Mouse (Mus musculus): ENCODE data around the gene Gm21958.

The Gm21958 gene

DNA sequence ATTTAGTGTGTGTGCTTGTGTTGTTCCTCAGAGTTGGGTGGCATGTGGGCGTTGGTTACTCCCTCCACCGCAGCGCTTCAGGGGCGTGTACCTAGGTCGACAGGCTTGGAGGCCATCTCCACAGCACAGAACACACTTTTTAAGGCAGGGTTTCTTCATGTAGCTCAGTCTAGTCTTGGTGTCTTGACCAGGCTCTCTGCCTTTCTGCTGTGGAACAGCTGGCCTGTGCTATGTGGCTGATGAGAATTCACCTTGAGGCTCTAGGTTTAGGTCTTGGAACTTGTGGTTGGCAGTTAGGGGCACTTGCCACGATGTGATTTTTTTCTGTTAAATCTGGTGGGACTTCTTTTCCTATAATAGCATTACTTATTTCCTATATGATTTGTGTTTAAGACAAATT lies at the start of gene Gm21958:
Gene Gm21958, minus strand, starts transcription at position 101 of the 400 bp plus-strand sequence.
- no peak for DNase-seq

DNA sequence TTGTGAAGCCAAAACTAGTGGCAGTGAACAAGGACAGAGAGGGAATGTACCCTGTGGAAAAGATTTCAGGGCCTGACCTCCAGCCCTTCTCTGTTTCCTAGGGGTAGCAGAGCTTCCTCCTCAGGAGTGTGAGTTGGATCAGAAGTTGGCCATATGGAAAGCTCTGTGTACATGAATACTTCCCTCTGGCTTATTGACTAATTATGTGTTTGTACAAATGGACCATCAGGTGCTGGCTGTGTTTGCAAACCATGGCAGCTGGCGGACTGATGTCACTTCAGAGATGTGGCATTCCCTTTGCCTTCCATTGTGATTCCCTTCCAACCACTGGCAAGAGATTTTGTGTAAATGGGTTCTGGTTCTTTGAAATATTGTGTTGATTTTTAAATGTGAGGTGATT lies 47.1 kb upstream of the Gm21958 start:
- no peak for DNase-seq

DNA sequence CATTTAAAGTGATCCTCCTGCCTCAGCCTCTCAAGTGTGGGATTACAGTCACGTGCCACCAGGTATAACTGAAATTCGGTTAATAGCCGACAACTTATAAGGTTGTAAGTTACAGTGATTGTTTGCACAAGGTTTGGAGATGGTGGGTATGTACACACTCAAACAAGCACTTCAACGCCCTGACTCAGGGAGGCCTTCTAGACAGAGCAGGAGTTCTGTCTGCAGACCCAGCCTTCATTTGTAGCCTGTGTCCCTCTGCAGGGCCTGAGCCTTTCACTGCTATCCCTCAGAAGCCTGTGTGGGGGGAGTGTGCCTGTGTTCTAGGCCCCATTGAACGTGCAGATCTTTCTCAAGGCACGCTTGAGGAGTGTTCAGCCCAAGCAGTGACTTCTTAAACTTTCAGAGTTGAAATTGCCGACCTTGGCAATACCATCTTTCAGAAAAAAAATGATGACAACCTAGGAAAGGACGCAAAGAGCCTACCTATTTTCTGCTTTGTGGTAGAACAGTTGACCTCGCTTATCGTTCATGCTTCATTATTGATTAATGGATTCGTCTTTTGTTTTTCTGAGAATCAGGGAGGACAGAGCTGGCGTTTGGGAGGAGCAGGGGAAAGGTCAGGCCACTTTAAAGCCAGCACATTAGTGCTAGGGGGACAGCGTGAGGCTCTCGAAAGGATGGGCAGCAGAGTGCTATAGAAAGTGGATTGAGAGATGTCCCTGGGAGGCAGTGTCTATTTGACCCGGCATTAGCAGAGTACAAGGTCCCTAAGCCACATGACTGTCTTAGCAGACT lies 46.4 kb upstream of the Gm21958 start:
- no peak for DNase-seq

- DNase-seq = no peak
Observed at GRCm38 (mm10) chr3:54759211-54759610, 45.1 kb upstream of the Gm21958 start.

DNA sequence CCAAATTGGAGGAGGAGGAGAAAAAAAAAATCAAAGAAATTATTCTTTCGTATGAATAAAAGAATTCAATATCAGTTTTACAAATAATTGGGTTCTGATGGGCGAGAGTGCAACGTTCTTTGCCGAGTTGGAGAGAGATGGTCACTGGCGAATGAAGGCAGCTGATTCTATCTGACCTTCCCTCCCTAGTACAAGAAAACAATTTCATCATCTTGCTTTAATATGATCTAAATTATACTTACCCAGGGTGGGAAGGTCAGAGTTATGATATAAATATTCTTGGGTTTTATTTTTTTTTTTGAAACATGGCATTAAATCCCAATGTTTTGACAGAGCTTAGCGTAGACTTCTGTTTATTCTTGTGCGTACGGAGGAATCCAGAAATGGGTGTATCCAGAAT lies 43.3 kb upstream of the Gm21958 start:
- no peak for DNase-seq

DNA sequence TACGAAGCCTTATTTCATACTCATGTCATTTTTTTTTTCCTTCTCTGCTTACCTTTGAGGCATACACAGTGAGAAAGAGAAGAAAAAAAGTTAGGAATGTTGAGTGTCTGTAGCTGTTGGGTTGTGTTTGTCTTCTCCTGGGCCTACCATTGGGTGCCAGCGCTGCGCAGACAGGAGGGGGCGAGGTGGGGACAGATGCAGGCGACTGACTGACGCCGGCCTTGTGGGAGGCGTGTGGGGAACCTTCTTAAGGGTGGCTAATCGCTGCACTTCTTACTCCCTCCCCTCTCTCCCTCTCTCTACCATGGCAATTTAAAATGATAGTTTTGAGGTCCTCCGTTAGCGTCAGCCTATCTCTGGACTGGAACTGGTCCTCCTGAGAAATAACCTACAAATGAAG lies 41.9 kb upstream of the Gm21958 start:
- peak; percentile 28 to 47 for DNase-seq

DNA sequence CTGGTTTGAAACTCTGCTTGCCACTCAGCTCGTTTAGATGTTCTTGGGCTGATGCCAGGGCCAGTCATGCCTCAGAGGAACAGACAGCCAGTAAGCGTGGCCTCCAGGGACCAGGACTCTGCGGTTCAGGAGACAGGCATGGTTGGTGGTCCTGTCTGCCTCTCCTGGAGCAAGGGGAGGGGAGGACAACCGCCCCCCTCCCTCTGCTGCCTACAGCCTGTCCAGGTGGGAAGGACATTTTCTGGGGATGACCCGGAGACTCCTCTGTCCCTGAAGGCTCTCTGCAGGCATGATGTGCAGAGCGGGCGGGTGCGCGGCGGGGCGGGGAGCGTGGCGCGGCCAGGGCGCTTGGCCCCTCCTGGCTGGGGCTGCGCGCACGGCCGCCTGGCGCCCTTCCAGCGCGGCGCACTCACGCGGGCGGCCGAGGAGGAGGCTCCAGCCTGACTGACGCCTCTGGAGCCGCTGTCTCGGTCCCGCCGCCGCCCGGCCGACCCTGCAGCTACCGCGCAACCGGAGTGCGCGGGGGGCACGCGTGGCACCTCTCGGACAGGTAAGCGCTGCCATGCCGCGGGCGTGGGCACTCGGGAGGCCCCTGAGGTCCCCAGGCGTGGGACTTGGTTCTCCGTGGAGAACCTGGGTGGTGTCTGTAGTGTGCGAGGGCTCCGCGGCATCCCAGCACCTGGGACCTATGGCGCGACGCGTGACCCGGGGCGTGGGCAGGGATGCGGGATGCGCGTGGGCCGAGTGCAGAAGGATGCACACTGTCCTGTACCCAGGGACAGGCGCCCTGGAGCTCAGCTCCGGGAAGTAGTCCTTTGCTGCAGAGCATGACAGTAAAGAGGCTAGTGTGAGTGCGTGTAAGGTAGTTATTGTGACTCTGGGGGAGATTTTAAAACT lies 41.2 kb upstream of the Gm21958 start, which contains the start of gene Smad9:
Gene Smad9, plus strand, starts transcription at position 438 of the 897 bp plus-strand sequence.
- DNase-seq = peak; percentile 72 to 76

GRCm38 (mm10) chr3:54753411-54753810 lies 39.3 kb upstream of the Gm21958 start:
- no peak for DNase-seq

DNA sequence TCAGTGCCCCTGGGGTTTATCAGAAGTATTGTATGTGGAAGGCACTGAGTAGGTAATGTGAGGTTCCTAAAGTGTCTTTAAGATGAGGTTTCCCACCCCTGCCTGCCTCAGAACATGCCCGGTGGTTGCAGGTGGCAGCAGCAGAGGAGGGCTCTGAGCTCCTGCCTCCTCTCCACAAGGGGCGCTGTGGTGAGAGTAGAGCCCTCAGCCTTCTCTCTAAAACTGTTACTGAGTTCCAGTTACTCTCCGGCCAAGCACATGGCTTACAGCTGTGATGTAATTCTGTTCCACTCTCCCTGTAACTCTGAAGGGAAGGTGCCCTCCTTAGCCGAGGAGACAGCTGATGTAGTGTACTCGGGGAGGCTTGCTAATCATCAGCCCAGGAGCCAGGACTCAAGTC lies 31.6 kb upstream of the Gm21958 start:
- DNase-seq = peak; percentile 50 to 61

DNA sequence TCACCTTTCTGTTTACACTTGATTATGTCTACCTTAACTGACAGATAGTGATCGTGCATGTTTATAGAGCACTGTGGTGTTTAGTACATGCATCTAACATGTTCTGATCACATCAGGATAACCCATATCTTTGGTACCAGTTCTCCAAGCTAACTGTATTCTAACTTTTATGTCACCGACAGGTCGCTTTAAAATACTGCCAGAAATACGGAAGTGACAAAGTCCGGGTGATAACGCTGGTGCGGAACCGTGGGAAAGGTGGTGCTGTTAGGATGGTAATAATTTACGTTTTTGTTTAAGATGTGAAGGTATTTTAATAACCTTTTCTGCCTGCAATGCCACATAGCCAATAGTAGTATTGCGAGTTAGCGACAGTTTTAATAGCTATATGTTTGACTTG lies 27.8 kb upstream of the Gm21958 start:
- no peak for DNase-seq

GRCm38 (mm10) chr3:54737317-54737716 lies 23.2 kb upstream of the Gm21958 start:
- DNase-seq = no peak

DNA sequence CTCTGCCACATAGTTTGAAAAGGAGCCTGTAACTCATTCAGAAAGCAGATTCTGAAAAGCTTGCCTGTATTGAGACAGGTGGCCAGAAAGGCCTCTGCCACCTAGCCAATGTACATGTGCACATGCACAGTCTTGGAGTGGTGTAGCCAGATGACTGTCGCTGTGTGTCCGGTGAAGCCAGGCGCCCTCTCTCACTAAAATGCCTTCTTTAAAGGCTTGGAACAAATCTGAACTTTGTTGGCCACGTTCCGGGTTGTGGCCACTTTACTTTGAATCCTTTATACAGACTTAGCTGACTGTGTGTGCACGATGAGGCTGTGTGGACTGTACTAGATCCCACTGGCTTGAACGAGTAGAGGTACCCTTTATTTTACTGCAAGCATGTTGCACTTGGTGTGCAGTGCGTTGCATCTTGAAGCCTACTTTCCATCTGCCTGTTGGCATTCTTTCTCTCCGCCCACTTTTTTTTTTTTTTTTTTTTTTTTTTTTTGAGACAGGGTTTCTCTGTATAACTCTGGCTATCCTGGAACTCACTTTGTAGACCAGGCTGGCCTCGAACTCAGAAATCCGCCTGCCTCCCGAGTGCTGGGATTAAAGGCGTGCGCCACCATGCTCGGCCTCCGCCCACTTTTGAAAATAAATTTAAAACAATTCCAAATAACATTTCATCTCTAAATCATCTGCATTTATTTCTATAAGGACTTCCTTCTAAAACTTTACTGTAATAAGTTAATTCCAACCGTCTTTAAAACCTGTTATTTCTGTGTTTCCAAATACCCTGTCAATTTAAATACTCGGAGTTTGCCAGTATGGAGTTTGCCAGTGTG lies 22.2 kb upstream of the Gm21958 start:
- DNase-seq = peak; percentile 47 to 54

DNA sequence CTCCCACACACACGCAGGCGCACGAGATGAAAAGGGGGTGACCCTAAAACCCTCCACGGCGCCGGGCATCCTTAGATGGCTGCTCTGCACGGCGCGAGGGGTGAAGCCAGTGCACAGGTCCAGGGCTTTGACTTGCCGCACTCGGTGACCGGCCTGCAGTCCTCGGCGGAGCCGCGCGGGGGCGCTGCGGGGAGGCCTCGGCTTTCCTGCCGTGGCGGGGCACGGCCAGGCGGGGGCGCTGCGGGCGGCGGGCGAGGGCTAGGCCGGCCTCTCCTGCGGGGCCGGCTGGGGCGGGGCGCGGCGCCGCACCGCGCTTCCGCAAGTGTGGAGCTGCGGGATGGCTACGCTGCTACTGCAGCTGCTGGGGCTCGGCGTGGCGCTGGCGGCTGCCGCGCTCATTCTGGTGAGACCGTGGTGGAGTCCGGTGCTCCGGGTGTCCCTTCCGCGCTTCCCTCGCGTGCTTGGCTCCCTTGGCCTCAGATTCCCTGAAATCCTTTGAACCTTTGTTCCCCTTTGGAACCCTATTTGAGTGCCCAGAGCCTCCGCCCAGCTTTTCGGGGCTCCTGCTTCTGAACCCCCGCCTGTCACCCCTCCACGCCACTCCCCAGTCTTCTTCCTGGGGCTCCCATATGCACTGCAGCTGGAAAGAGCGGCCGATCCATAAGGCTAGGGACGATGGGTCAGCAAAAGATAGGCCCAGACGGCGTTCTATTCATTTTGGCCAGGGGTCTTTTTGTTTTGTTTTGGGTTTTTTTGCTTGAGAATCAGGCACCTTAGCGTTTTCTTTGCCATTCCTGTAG lies 21.3 kb upstream of the Gm21958 start, which contains the start of the genes Exosc8 and Alg5:
Gene Exosc8, minus strand, starts transcription at position 147 of the 800 bp plus-strand sequence.
Gene Alg5, plus strand, starts transcription at position 293 of the 800 bp plus-strand sequence.
- DNase-seq = peak; percentile 97 to 99

DNA sequence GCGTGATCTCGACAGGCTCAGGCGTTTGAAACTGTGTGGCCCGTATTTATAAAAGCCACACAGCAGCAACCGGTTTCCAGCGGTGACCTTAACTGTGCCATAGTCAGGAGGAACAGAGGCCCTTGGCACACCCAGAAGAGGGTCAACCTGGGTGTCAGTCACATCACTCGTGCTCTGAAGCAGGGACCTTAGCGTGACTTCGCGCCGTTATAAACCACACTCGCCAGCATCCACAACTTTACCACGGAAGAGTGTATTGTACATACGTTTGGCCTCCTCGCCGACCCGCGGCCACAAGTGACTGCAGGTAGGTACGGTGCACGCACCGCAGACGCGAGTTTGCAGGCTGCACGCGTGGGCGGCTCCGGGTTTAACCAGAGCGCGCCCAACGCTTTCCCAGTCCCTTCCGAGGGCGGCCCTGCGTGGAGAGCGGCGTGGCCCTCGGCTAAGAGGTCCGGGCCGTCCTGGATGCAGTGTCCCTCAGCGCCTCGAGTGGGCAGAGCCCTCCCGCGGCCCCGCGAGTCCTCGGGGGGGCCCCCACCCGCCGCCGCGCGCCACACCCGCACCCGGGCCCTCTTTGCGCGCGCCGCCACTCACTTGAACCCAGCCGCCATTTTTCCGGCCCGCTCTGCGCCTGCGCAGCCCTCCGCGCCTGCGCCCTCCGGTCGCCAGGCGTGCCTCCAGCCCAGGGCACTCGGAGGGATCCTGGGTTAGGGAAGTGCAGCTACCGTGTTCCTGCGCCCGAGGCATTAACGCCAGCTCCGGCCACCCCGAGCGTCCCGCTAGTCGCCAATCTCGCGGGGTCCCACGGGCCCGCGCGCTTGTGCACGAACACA lies 20.5 kb upstream of the Gm21958 start:
- peak; percentile 96 to 97 for DNase-seq

DNA sequence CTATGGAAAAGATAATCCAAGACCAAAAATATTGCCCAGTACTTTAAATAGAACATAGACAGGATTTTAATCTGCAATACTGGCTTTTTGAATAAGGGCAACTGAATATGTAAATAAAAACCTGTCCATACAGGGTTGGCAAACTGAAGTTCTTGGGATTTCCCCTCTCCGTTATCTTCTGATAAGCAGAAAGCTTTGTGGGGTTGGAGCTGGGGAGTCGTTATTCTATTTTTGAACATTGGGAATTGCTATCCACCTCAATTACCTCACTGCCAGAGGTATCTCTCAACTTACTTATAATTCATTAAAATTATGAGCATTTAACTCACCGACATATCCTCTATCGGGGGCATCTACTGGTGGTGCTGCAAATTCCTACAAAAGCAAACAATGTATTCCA lies 18.2 kb upstream of the Gm21958 start:
- DNase-seq = no peak

DNA sequence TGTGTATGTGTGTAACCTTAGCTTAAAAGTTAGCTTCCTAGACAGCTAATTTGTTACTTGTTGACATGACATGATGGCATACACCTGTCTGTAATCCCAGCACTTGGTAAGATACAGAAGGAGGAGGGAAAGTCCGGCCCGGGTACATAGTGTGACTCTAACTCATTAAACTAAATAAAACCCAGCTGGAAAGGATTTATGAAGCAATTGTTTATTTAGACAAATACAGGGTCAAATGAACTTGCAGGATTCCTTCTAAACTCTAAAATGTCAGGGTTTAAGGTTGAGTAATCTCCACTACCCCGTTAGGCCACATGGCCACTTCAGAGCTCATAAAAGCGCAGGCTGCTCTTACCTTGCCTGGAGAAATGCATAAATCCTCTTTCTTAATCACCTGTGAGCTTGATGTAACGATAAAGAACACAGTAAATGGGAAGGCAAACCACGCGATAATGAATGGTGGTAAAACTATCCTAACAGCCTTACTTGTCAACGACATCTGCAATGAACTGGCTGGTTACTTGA lies 17.5 kb upstream of the Gm21958 start:
- no peak for DNase-seq

DNA sequence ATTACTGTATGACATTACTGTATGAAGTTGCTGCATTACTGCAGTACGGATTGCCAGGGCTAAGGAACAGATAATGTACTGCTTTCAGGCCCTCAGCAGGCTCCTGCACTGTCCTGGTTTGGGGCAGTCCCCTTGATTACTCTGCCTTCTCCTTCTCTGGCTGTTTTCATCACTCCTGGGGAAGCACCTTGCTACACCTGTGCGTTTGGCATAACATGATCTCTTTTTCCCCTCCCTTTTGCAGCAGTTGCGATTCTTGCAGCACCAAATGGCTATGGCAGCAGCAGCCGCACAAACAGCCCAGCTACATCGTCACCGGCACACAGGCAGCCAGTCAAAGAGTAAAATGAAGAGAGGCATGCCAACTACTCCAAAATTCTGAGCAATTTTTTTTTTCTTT lies 13.9 kb upstream of the Gm21958 start:
- DNase-seq = no peak

DNA sequence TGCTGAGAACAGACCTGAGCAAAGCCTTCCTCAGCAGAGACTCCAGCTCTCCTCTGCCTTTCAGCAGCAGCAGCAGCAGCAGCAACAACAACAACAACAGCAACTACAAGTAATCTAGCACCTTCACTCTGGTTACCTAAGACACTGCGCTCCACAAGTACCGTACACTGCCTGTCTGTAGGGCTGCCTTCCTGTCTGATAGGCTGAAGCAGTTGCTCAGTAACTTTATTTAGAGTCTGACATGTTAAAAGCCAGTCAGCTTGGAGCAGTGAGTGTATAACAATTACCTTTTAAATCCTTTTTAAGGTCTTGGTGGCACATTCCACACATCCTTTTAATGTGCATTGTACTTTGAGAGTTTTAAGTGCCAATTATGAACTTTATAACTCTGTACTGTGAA lies 13.4 kb upstream of the Gm21958 start:
- DNase-seq = no peak

DNA sequence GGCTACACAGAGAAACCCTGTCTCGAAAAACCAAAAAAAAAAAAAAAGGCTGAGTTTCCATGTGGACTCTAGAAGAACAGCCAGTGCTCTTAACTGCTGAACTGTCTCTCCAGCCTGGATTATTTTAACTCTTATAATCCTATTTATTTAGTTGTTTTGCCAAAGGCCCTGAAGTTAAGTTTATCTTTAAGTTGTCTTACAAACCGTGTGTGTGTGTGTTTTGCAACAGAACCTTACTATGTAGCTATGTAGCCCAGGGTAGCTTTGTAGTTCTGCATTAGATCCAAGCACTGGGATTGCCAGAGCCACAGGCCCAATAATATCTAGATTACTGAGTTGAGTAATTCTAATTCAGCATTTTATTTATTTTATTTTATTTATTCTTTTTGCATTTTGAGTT lies 11.2 kb upstream of the Gm21958 start:
- no peak for DNase-seq

GRCm38 (mm10) chr3:54723741-54724500 lies 9.8 kb upstream of the Gm21958 start:
- DNase-seq = no peak
